Mouse (Mus musculus) T-cell, adult 2 months (primary cell): ENCODE results near the gene Ypel3.

Experiments
- DNase-seq: peaks from one replicate; pipeline ENCODE4 v3.0.0; 2022; ENCODE audit warnings: low spot score

The Ypel3 gene

DNA sequence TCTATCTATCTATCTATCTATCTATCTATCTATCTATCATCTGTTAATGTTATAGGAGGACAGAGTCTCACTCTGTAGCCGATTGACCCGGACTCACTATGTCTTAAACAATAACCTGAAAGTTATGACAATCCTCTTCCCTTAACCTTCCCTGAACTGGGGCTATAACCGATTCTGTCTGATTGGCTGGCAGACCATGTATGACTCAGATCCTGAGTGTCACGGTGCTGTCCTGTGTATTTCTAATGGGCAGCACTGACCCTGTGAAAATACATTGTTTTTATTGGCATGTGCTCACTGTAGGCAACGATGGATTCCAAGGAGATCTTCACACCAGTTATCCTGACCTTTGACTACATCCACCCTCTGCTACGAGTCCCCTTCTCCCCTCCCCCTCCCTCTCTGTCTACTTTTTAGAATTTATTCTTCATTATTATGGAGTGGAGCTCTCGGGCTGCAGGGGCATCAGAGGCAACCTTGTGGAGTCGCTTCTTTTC, 39.0 kb downstream of the Ypel3 start:
- no peak for DNase-seq

DNA sequence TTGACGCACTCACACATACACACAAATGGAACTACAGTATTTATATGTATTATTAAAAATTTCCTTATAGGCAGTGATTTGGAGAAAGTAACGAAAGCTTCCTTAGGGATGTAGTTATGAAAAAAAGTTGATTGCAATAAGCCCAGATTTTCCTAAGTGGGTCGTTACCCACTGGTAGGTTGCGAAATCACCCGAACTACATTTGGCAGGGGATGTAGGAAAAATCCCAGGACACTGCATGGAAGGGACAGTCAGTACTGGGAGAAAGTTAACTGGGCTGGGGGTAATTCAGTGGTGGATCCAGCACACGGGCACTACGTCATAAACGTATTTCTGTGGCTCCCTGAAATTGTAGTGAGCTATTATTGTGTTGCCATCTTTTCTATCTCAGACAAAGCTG, 39.7 kb downstream of the Ypel3 start:
- no peak for DNase-seq

DNA sequence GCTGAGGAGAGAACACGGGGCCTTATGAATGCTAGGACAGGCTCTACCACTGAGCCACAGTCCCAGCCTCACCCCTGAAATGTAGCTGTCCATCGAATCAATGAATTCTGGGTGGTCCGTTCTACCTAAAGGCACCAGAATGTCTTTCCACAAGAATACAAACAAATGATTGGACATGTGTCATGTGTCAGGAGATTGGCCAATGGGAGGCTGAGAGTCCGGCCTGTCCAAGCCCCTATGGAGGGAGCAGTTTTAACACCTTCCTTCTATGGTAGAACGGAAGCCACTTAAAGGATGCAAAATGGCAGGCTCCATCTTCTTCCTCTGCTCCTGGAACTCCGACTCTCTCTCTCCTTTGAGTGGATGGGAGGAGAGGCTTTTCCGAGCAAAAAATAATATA, 40.8 kb downstream of the Ypel3 start:
- no peak for DNase-seq

DNA sequence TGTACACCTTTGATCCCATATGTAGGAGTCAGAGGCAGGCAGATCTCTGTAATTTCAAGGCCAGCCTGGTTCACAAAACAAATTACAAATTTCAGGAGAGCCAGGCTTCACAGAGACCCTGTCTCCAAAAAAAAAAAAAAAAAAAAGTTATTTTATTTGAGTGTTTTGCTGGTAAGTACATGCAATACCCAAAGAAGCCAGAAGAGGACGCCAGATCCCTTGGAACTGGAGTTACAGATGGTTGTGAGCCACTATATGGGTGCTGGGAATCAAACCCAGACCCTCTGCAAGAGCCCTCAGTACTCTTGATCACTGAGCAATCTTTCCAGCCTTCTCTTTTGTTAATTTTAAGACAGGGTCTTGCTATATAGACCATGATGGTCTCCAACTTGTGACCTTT, 42.1 kb downstream of the Ypel3 start:
- DNase-seq: no peak

DNA sequence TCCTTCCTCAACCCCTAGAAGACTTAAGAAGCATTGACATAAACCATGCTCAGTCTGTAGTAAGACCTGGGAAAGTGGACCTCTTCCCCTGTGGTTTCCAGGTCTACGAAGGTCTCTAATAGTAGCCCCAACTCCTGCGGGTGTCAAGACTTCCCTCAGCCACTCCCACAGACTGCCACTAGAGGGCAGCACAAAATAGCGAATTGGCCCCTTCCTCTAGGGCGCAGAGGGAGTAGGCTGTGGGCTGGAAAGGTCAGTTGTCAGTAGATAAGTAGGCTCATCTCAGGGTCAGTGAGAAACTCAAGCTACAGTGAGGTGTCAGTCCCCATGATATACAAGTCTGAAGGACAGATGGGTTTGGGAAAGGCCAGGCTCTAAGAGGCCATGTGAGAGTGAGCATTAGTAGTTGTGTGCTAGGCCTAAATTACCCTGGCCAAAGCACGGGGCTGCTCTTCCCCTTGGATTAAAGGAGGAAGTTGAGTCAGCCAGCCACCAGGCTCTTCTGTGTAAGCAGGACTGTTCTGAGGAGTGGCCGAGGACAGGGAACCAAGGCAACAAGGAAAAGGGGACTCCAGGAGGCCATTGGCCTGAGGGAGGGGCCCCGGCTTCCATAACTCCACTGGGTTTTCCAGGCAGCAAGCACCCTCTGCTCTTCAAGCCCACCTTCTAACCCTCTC, 45.2 kb downstream of the Ypel3 start:
- DNase-seq: peak; percentile 68

DNA sequence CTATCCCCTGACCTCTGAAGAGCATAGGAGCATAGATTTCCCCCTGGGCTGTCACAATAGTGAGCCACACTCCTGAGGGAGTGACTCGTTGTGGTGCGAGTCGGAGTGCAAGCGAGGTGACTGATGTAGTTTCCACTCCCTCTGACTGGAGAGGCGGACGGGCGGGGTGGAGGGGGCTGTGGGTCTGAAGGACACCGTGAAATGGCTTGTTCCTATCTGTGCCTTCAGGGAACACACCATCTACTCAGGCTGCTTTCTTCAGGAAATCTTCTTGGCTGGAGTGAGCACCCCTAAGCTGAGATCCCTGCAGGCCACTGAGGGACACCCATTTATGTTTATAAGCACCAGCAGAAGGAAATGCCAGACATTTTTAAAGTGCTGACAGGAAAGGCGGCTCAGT, 46.0 kb downstream of the Ypel3 start:
- no peak for DNase-seq

DNA sequence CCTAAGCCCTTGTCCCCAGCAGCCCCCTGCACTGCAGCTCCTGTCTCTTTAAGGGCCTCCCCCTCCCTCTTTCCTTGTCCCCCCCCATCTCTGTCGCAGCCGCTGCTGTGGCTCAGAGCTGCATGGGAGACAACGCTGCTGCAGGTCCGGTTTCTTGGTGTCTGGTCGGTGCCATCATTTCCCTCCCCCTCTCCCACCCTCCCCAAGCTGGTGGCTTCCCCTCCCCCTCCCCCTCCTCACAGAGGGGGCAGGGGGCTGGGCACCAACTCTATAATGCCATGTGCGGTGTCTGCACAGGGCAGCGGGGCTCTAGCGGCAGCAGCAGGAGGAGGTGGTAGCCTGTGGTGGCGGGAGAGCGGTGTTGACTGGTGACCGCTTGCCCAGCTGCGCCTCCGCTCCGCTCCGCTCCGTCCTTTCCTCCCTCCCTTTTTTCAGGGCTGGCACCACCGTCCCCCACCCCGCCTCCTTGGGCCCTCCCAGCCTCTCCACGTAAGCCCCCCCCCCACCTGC, 46.5 kb downstream of the Ypel3 start:
- no peak for DNase-seq

DNA sequence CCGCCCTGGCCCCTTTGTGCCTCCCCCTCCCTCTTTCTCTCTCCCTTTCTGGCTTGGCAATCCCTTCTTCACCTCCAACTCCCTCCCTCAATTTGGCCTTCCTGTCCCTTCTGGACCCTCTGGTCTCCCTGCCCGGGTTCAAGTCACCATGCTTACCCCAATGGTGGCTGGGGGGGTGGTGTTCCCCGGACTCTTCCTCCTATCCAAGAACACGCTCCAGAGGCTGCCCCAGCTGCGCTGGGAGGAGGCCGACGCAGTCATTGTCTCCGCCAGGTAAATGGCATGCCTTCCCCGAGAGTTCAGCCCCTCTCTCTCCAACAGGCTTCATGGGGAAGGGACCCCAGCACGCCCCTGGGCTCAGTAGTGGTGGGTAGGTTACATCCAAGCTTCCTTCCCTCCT, 47.2 kb downstream of the Ypel3 start:
- DNase-seq: no peak

DNA sequence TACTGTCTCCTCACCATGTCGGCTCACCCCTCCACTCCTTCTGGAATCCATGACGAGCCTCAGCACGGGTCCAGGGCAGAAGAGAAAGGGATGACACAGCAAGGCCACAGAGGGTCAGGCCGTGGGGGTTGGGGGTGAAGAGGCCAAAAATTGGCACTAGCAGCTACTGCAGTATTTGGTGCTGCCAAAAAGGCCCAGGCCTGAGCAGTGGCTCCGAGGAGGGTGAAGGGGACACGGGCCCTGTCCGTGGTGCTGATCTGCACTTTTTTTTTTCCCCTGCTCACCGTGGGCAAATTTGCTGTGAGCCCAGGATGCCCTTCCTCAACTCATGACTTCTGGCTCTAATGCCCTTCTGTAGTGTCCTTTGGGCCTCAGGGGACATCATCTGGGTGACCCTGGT, 48.6 kb downstream of the Ypel3 start:
- DNase-seq: no peak

DNA sequence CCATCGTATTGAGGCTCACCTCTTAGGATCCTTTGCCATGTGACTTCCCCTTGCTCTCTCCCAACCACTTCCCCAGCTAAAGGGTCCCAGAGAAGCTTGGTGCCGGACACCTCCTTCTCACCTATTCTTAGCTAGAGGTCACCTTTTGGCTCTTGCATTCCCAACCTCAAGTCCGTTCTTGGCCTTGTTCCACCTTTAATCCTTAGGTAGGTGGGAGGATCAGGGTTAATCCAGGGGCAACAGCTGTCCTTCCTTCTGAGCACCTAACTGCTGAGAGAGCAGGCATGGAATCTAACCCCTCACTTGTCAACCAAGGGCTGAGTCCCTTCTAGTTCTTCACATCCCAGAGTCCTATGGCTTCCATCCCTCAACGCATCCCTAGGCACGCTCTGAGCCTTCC, 49.2 kb downstream of the Ypel3 start:
- DNase-seq: no peak
